8 mouse cellular contexts compared by ENCODE assay signal in genomic region chr10:58383282-58383681, GRCm38 (mm10).
DNase-seq lines count a peak whose midpoint lies in the region; ATAC-seq and TF ChIP-seq lines count a peak whose summit lies in the region.

No protein-coding gene starts in this region.

- no peak for TF ChIP-seq CTCF in thymus, adult 2 months (IDR thresholded peaks at IDR 0.05; ENCODE audit: borderline replicate concordance, control insufficient read depth, extremely low read depth, insufficient read depth, low read length, poor library complexity)

- no peak overlapping the region for H3K27ac ChIP-seq in thymus, adult 2 months (ENCODE audit: control insufficient read depth, insufficient read depth, low read length)
- H3K27ac ChIP-seq in heart, embryonic 12.5 days (ENCODE audit: poor library complexity, severe bottlenecking), result peak overlapping the region; percentile 93
- H3K27ac ChIP-seq in neural tube, embryonic 14.5 days (ENCODE audit: low read depth, low read length), result no peak overlapping the region; the same call in 1 of the 2 replicates

- no peaks in the 10 kb centered on the region for H3K27me3 ChIP-seq in thymus, adult 2 months (ENCODE audit: control insufficient read depth, insufficient read depth, low read length)
- H3K27me3 ChIP-seq in heart, embryonic 12.5 days (replicated peaks), result no peaks in the 10 kb centered on the region
- H3K27me3 ChIP-seq in neural tube, embryonic 14.5 days (ENCODE audit: control insufficient read depth, insufficient read depth, low read length), result no peaks in the 10 kb centered on the region

- intact Hi-C loops in left cerebral cortex, postnatal 25 days (cut with DNase I), result loop anchor here (1.0 to 5.0 kb wide), 4 partner anchors 13 to 95 kb away; partner anchors contain the start of gene Ranbp2

- TF ChIP-seq POLR2A in thymus, adult 2 months (IDR thresholded peaks at IDR 0.05; ENCODE audit: control insufficient read depth, extremely low read depth, insufficient read depth, low read length, poor library complexity), result no peak

- H3K4me3 ChIP-seq in thymus, adult 2 months (ENCODE audit: control insufficient read depth, insufficient read depth, low read length), result no peak overlapping the region
- H3K4me3 ChIP-seq in heart, embryonic 12.5 days, result no peak overlapping the region
- H3K4me3 ChIP-seq in neural tube, embryonic 14.5 days (ENCODE audit: low read depth, low read length), result no peak overlapping the region

- WGBS in thymus, adult 2 months, result 6% methylated on average over 3 of the region's 3 CpGs
- WGBS in heart, embryonic 12.5 days, result 13% methylated on average over 3 of the region's 3 CpGs
- 15% methylated on average over 3 of the region's 3 CpGs for WGBS in neural tube, embryonic 14.5 days

- peak; percentile 58 for DNase-seq in cerebellum, adult 11-12 months
- no peak for DNase-seq in cerebellum, adult 11 months
- DNase-seq in thymus, postnatal 4 days, result peak; percentile 18
- DNase-seq in thymus, adult 2 months, result no peak
- peak; percentile 62 to 95 for DNase-seq in left cerebral cortex, postnatal 25 days (ENCODE audit: low spot score in 2 of 2)
- no peak for DNase-seq in ovary, postnatal 14 days (ENCODE audit: low spot score)

- peak; percentile 80 for ATAC-seq in heart, embryonic 12.5 days (ENCODE audit: insufficient number of reproducible peaks, low FRiP score)
- ATAC-seq in neural tube, embryonic 14.5 days (ENCODE audit: low read depth), result 0 out of 2 replicates have a peak, but pooled peaks have one; percentile 38

- H3K36me3 ChIP-seq in thymus, adult 2 months (ENCODE audit: control insufficient read depth, insufficient read depth, low read length), result no peaks in the 10 kb centered on the region
- no peaks in the 10 kb centered on the region for H3K36me3 ChIP-seq in heart, embryonic 12.5 days
- H3K36me3 ChIP-seq in neural tube, embryonic 14.5 days (ENCODE audit: control insufficient read depth, insufficient read depth, low read length), result no peaks in the 10 kb centered on the region

- peaks cover 10% of the 10 kb centered on the region for H3K4me1 ChIP-seq in thymus, adult 2 months (replicated peaks; ENCODE audit: control insufficient read depth, insufficient read depth, low read length)
- peaks cover 44% of the 10 kb centered on the region for H3K4me1 ChIP-seq in heart, embryonic 12.5 days (replicated peaks)
- peaks cover 20% of the 10 kb centered on the region for H3K4me1 ChIP-seq in neural tube, embryonic 14.5 days (ENCODE audit: control insufficient read depth, insufficient read depth, low read length)

- H3K9ac ChIP-seq in heart, embryonic 12.5 days, result no peak overlapping the region
- no peak overlapping the region for H3K9ac ChIP-seq in neural tube, embryonic 14.5 days (replicated peaks; ENCODE audit: low read depth, low read length)

- 0 out of 2 replicates have a peak, but pooled peaks cover 3% of the 10 kb centered on the region for H3K9me3 ChIP-seq in heart, embryonic 12.5 days (replicated peaks)
- no peaks in the 10 kb centered on the region for H3K9me3 ChIP-seq in neural tube, embryonic 14.5 days (ENCODE audit: control insufficient read depth, low read length)

- no peak overlapping the region for H3K4me2 ChIP-seq in heart, embryonic 12.5 days
- H3K4me2 ChIP-seq in neural tube, embryonic 14.5 days (ENCODE audit: low read depth, low read length), result no peak overlapping the region

Comparison
In these comparisons a context has a peak if more than half of its experiments do, and no peak if none do; other contexts are left out.
1. DNase-seq: peak in cerebellum, adult 11-12 months (single experiment), thymus, postnatal 4 days (single experiment) and left cerebral cortex, postnatal 25 days (2 of 2); none in cerebellum, adult 11 months (single experiment), thymus, adult 2 months (single experiment) and ovary, postnatal 14 days (single experiment).